ENCODE assay signal across 11 mouse cellular contexts in the genomic region with DNA sequence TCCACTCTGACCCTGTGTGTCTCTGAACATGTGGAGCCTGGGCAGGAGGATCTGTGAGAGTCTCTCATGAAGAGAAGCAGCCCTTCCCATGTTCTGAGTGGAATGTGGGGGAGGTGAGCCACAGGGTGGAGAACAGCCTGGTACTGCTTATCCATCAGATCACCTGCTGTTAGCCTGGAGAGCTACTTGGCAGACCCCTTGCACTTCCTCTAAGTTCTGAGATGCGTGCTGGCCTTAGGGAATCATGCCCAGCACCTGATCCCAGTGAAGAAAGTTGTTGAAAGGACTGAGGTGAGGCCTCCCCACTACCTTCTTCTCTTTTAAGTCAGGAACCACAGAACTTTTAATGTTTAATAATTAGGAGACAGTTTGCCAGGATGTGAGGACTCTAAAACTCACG. TPM values are rescaled to one million over a fixed set of nuclear protein-coding genes. Genes with fewer than 3 reads are reported as not detected.
"Had no signal": no experiment of that assay in that cellular context is flagged by ENCODE, and none has a peak within 500 bp of the region (broad histone marks: within the 10 kb centered on the region; RNA-seq: fewer than 3 reads in every experiment).

No protein-coding gene starts in this region.

RNA-seq across cellular contexts. Expression of a gene that starts 5.0 kb away (rescaled TPM):
- total RNA-seq: midbrain, postnatal 0 days; monocyte, adult 5-6 weeks; neutrophil, adult 5-6 weeks had no signal
- polyA plus RNA-seq: liver, embryonic 16.5 days; lung, embryonic 14.5 days; lung, embryonic 16.5 days; midbrain, embryonic 11.5 days; midbrain, embryonic 13.5 days; midbrain, embryonic 15.5 days; neural tube, embryonic 12.5 days; neural tube, embryonic 14.5 days had no signal
